Mouse (Mus musculus): ENCODE results near the gene Cabp2.
"Not testable (repeated sequence)": the region's sequence is repeated elsewhere in the genome, so short reads cannot be mapped to it uniquely, and the experiment has no call there.

Cabp2 gene

GRCm38 (mm10) chr19:4101466-4101865 is 20.1 kb downstream of the Cabp2 start:
- no peak for DNase-seq (ENCODE audit: low spot score in 2 of 2)

- no peak for DNase-seq (ENCODE audit: low spot score in 2 of 2)
Measured at GRCm38 (mm10) chr19:4102049-4102448, 20.7 kb downstream of the Cabp2 start.

- no peak for DNase-seq (ENCODE audit: low spot score in 2 of 2)
Measured at GRCm38 (mm10) chr19:4102626-4103025, 21.2 kb downstream of the Cabp2 start.

DNA sequence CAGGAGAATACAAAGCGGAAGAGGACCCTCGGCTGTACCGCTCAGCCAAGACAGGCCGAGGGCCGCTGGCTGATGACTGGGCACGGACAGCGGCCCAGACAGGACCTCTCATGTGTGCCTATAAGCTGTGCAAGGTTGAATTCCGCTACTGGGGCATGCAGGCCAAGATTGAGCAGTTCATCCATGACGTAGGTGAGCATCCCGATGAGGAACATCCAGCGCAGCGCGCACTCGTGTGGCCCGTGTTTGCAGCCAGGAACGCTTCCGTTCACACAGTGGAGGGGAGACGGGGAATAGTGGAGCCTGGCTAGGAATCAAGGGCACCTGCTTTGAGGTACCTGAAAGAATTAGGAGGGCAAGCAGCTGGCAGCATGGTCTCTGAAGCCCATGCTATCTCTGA is 21.9 kb downstream of the Cabp2 start:
- no peak for DNase-seq (ENCODE audit: low spot score in 2 of 2)

- peak; percentile 42 to 48 for DNase-seq (ENCODE audit: low spot score in 2 of 2)
Measured at GRCm38 (mm10) chr19:4103792-4104191, 22.4 kb downstream of the Cabp2 start.

- DNase-seq (ENCODE audit: low spot score in 2 of 2), result no peak
Measured at GRCm38 (mm10) chr19:4104675-4105194, 23.4 kb downstream of the Cabp2 start.

GRCm38 (mm10) chr19:4106654-4107053 is 25.3 kb downstream of the Cabp2 start:
- DNase-seq (ENCODE audit: low spot score in 2 of 2), result no peak

DNA sequence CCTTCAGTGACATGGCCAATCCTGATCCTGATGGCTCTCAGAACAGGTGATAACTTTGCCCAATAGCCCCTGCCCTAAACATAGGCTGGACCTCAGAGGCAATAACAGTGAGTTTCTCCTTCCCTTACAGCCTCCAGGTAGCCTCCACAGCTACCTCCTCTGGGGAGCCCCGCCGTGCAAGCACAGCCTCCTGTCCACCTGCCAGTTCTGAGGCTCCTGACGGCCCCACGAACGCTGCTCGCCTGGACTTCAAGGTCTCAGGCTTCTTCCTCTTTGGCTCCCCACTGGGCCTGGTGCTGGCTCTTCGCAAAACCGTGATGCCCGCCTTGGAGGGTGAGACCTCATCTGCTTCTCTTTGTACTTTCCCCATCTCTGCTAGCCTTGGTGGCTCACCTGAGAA is 27.2 kb downstream of the Cabp2 start:
- no peak for DNase-seq (ENCODE audit: low spot score in 2 of 2)

GRCm38 (mm10) chr19:4112063-4112960 is 30.9 kb downstream of the Cabp2 start:
- DNase-seq (ENCODE audit: low spot score in 2 of 2), result no peak

DNA sequence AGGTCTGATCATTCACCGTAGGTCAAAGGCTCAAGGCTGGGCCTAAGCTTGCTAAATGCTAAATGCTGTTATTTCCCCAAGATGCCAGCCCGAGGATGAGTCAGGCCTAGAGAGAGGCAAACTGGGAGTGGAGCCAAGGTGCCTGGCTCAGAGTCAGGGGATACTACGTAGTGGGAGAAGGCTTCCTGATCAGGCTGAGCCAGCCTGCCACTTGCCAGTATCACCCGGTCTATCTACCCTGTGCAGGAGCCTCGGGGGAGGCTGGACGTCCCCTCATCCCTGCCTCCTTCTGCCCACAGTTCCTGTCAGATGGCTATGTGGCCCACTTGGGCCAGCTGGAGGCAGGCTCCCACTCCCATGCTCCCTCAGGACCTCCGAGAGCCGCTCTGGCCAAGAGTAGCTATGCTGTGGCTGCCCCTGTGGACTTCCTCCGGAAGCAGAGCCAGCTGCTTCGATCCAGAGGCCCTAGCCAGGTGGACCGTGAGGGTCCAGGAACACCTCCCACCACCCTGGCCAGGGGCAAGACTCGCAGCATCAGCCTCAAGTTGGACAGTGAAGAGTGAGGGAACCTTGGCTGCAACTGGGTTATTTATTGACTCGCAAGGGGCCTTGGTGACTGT is 31.9 kb downstream of the Cabp2 start:
- DNase-seq (ENCODE audit: low spot score in 2 of 2), result no peak

DNA sequence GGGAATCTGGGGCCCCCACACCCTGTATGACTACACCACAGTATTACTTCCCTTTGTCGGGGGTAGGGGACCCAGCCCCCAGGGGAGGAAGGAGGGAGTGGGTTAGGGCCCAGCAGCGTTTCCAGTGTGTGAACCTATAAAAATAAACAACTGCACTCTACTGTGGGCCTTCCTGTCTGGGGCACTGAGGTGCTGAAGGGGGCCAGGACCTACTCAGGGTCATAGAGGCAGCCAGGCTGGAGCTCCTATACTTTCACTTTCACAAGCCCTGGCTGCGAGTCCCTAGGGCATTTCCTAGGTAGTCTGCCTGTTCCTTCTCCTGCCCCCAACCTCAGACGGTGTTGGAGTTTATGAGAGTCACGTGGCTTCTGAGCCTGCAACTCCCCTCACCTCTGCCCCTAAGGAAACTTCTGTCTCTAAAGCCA is 32.4 kb downstream of the Cabp2 start:
- no peak for DNase-seq (ENCODE audit: low spot score in 2 of 2)

DNA sequence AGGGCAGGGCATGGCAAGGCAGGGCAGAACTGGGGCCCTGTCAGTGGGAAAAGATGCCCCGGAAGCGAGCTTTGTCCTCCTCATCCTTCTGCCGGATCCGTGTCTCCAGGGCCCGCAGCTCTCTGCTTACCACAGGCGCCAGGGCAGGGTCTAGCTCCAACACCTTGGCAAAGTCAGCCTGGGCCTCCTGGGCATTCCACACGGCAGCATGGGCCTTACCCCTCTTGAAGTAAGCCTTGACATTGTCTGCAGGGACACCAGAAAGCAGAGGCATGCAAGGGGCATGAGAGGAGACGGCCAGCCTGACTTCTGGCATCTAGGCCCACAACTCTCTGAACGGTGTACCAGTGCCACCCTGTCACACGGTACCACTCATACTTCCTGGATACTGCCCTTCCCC is 33.2 kb downstream of the Cabp2 start:
- no peak for DNase-seq (ENCODE audit: low spot score in 2 of 2)

DNA sequence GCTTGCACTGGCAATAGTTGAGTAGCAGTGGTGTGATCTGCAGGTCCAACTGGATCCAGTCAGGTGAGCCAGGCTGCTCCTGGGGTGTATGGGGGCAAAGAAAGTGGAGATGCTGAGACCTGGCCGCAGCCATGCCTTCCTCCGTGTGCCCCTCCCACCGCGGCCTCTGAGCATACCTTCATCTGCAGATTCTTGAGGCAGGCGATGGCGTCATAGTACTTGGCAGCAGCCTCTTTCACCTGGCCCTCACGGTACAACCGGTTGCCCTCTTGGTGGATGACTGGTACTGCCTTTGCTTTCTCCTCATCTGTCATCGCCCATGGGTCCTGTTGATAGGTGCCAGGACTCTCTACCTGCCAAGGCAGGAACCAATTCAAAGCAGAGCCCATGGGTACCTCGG is 33.8 kb downstream of the Cabp2 start:
- no peak for DNase-seq (ENCODE audit: low spot score in 2 of 2)

GRCm38 (mm10) chr19:4115816-4116215 is 34.4 kb downstream of the Cabp2 start:
- no peak for DNase-seq (ENCODE audit: low spot score in 2 of 2)

- DNase-seq (ENCODE audit: low spot score in 2 of 2), result no peak
Measured at GRCm38 (mm10) chr19:4117006-4117405, 35.6 kb downstream of the Cabp2 start.

DNA sequence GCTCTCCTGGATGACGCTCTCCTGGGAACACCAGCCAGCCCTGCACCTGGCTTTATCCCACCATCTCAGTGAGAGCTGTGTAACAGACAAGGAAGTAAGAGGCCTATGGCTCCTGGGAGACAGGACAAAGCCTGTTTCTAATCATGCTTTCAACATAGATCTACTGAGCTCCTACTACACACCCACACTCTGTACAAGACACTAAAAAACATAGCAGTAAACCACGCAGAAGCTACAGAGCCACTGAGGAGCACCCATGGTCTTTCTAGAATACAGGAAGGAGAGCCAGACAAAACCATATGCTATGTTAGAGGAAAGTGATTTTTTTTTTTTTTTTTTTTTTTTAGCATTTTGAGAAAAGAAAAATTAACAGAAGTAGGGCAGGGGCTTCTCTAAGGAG is 37.0 kb downstream of the Cabp2 start:
- DNase-seq (ENCODE audit: low spot score in 2 of 2), result no peak

DNA sequence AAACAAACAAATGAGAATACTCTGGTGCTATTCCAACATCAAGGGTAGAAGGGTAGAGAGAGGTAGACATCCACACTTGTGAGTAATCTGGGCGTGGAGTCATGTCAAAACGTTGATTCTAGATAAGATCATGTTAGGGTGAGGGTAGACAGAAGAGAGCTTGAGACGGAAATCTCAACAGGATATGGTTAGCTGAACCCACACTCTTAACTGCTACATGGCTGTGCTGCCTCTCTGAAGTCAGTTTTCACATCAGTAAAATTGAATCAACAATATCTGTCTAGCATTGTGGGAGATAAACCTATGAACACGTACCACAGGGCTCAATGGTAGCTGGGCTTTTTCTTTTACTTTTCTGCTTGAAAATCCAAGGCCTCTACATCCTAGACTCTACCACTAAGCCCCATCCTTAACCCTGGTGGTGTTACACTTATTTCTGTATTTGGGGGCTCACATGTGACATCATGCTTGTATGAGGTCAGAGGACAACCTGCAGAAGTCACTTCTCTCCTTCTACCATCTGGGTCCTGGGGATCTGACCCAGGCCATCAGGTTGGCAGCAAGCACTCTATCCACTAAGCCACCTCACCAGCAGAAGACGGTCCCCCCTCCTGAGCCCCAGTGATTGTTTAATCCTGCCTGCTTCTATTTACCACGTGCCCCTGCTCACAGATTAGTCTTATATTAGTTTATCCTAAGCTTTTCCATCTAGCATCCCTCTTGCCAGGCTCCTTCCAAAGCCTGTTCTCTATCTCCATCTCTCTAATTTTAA is 38.5 kb downstream of the Cabp2 start:
- peak in 1 of 2 experiments; percentile 46 for DNase-seq (ENCODE audit: low spot score in 2 of 2)

DNA sequence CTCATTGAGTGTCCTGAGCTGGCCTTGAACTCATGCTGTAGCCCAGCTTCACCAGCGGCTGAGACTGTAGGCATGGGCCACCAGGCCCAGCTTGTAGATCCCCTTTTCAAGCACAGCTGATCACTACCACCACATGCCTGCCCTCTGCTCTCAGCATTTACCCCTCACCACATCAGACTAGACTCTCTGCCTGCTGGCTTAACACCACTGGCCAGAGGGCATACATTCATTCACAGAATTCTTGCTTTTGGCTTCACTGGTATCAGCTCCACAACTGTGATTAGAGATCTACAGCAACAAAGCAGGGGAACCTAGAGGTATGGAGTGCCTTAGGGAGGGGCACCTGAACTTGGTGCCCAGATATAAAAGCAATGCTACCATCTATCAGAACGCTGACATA is 39.1 kb downstream of the Cabp2 start:
- DNase-seq (ENCODE audit: low spot score in 2 of 2), result no peak

- peak; percentile 98 to 99 for DNase-seq (ENCODE audit: low spot score in 2 of 2)
Measured at GRCm38 (mm10) chr19:4121097-4121805, 39.9 kb downstream of the Cabp2 start.

GRCm38 (mm10) chr19:4121896-4122295 is 40.5 kb downstream of the Cabp2 start:
- not testable (repeated sequence) for DNase-seq (ENCODE audit: low spot score in 2 of 2)
